In the genomic region with DNA sequence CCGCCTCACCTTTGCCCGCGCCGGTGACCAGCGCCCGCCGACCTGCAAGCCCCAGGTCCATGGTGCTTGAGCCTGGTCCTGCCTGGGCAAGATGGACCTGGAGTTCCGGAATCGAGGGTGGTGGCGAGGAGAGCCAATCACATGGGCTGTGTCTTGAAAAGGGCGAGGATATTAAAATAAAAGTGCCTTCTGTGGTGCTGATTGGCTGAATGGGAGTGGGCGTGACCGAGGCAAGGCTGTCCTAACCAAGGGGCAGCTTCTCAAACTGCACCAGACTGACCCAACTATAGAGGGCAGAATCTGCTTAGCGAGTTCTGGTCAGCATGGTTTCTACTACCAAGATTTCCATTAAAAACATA, we compare ENCODE assay signal across 8 mouse cellular contexts. TPM values are rescaled to one million over a fixed set of nuclear protein-coding genes. Genes with fewer than 3 reads are reported as not detected.
DNase-seq lines count a peak whose midpoint lies in the region; ATAC-seq lines count a peak whose summit lies in the region.

Gene Dcxr, minus strand, starts transcription at position 113 of the 359 bp plus-strand sequence.

- H3K9ac ChIP-seq in hindbrain, embryonic 14.5 days = peak within 1 kb of the TSS; percentile 63

- H3K4me3 ChIP-seq in hindbrain, embryonic 14.5 days (replicated peaks; ENCODE audit: low read length) = peak within 1 kb of the TSS; percentile 43

- DNase-seq in adrenal gland, adult (ENCODE audit: inconsistent age in 2 of 2, low spot score in 1 of 2) = peak; percentile 93 to 97
- DNase-seq in cerebellum, postnatal 36 days = peak; percentile 78 to 80
- peak; percentile 54 to 71 for DNase-seq in frontal cortex, postnatal 36 days (ENCODE audit: low spot score in 2 of 2)
- DNase-seq in hindbrain, embryonic 14.5 days (ENCODE audit: low spot score) = peak; percentile 75
- peak; percentile 68 to 86 for DNase-seq in layer of hippocampus, postnatal 14 days (ENCODE audit: low spot score in 2 of 2)
- peak; percentile 97 for DNase-seq in lung, postnatal 25 days (ENCODE audit: low spot score)
- DNase-seq in retina, embryonic 14.5 days (ENCODE audit: low spot score) = peak; percentile 89
- no peak for DNase-seq in T-cell, adult 2 months (ENCODE audit: low spot score)

- peak; percentile 85 for ATAC-seq in hindbrain, embryonic 14.5 days (ENCODE audit: low FRiP score)

- H3K27ac ChIP-seq in hindbrain, embryonic 14.5 days = no peak within 1 kb of the TSS

- H3K27me3 ChIP-seq in hindbrain, embryonic 14.5 days (ENCODE audit: control insufficient read depth, insufficient read depth, low read length) = no peaks in the 10 kb centered on the region

- under 1% methylated on average over 14 of the region's 14 CpGs for WGBS in hindbrain, embryonic 14.5 days

- peaks cover 18% of the 10 kb centered on the region for H3K4me1 ChIP-seq in hindbrain, embryonic 14.5 days (replicated peaks; ENCODE audit: control insufficient read depth, insufficient read depth, low read length)

- H3K36me3 ChIP-seq in hindbrain, embryonic 14.5 days (replicated peaks; ENCODE audit: control insufficient read depth, insufficient read depth) = peaks cover 15% of the 10 kb centered on the region

- no peaks in the 10 kb centered on the region for H3K9me3 ChIP-seq in hindbrain, embryonic 14.5 days (ENCODE audit: control insufficient read depth, low read length)

- peak within 1 kb of the TSS; percentile 87 for H3K4me2 ChIP-seq in hindbrain, embryonic 14.5 days (replicated peaks)

RNA-seq across cellular contexts. Expression of gene Dcxr, which starts in this region (rescaled TPM):
- polyA plus RNA-seq in hindbrain, embryonic 14.5 days (2014; fragmentation: Nextera tagmentation; extraction: Ambion mirVana) = 9.0 and 13.7 TPM in 2 replicates
- 10 to 100 TPM; 10.4 to 12.0 TPM for total RNA-seq in layer of hippocampus, postnatal 14 days (2021)
